Mouse (Mus musculus) stomach, embryonic 16.5 days (tissue): ENCODE measurements around the gene Akap17b. TPM values are rescaled to one million over a fixed set of nuclear protein-coding genes. Genes with fewer than 3 reads are reported as not detected.
"Not testable (repeated sequence)": the region's sequence is repeated elsewhere in the genome, so short reads cannot be mapped to it uniquely, and the experiment has no call there.

ENCODE experiments used
- ATAC-seq: fragments of 200-750 bp; cut with Nextera tagmentation; 2 replicates; pipeline ENCODE4 v1.8.0; 2017; ENCODE audit warnings: moderate number of reproducible peaks, moderate TSS enrichment; ENCODE audit not compliant: insufficient read depth, low FRiP score
- H3K27ac ChIP-seq: fragments of 300-500 bp; sonication (generic); 2 replicates; pipeline ENCODE4 v1.5.1; 2014; ENCODE audit warnings: low read length
- H3K27me3 ChIP-seq: fragments of 300-500 bp; sonication (generic); 2 replicates; pipeline ENCODE4 v1.6.1; 2014; ENCODE audit warnings: low read length, control low read depth, mixed read lengths; ENCODE audit not compliant: control insufficient read depth, insufficient read depth
- H3K36me3 ChIP-seq: fragments of 300-500 bp; sonication (generic); 2 replicates; pipeline ENCODE4 v1.6.1; 2014; ENCODE audit warnings: low read length; ENCODE audit not compliant: control insufficient read depth, insufficient read depth
- H3K4me1 ChIP-seq: fragments of 300-500 bp; sonication (generic); 2 replicates; pipeline ENCODE4 v1.6.1; 2014; ENCODE audit warnings: low read length, control low read depth, mixed read lengths; ENCODE audit not compliant: control insufficient read depth, insufficient read depth
- H3K4me2 ChIP-seq: fragments of 300-500 bp; sonication (generic); 2 replicates; pipeline ENCODE4 v1.6.1; 2014; ENCODE audit warnings: low read depth, low read length, mixed read lengths
- H3K4me3 ChIP-seq: fragments of 300-500 bp; sonication (generic); replicated peaks from 2 replicates; pipeline ENCODE4 v1.5.1; 2014; ENCODE audit warnings: mild to moderate bottlenecking, low read length
- H3K9ac ChIP-seq: fragments of 300-500 bp; sonication (generic); 2 replicates; pipeline ENCODE4 v1.6.1; 2014; ENCODE audit warnings: low read length
- H3K9me3 ChIP-seq: fragments of 300-500 bp; sonication (generic); replicated peaks from 2 replicates; pipeline ENCODE4 v1.6.1; 2016; ENCODE audit warnings: low read length, control low read depth; ENCODE audit not compliant: control insufficient read depth
- WGBS: fragments of 180-500 bp; shearing (Covaris S2); extraction: QIAGEN DNeasy Blood & Tissue Kit; methylation state at CpG from one replicate; pipeline ENCODE4 v1.1.7; 2014; 5-methylcytosine and 5-hydroxymethylcytosine counted together
- polyA plus RNA-seq: library from polyadenylated mRNA; unstranded; fragments of >200 nt; fragmentation: Nextera tagmentation; extraction: Ambion mirVana; gene quantifications from 2 replicates; pipeline ENCODE4 v1.2.1, GENCODE M21; 2015

Gene Akap17b
- polyA plus RNA-seq, 1 experiment from 2014 or later: 1.6 TPM

GRCm38 (mm10) chrX:36604040-36604439 lies 41.2 kb downstream of the Akap17b start:
- H3K9ac ChIP-seq: no peak overlapping the region
- no peaks in the 10 kb centered on the region for H3K27me3 ChIP-seq
- no peak overlapping the region for H3K4me3 ChIP-seq
- ATAC-seq: no peak
- H3K4me1 ChIP-seq: peaks cover 4% of the 10 kb centered on the region
- 71% methylated on average over 4 of the region's 4 CpGs for WGBS
- no peaks in the 10 kb centered on the region for H3K9me3 ChIP-seq
- H3K36me3 ChIP-seq: no peaks in the 10 kb centered on the region
- no peak overlapping the region for H3K27ac ChIP-seq
- no peak overlapping the region for H3K4me2 ChIP-seq

- Histone ChIP-seq H3K4me2 (no peak overlapping the region), H3K9ac (no peak overlapping the region), H3K4me1 (peaks cover 4% of the 10 kb centered on the region), H3K9me3 (no peaks in the 10 kb centered on the region), H3K27ac (no peak overlapping the region), H3K27me3 (no peaks in the 10 kb centered on the region), H3K4me3 (no peak overlapping the region), H3K36me3 (no peaks in the 10 kb centered on the region)
- 84% methylated on average over 2 of the region's 2 CpGs for WGBS
- no peak for ATAC-seq
Observed at GRCm38 (mm10) chrX:36602926-36603325, 42.3 kb downstream of the Akap17b start.

- 73% methylated on average over 8 of the region's 8 CpGs for WGBS
- Histone ChIP-seq H3K9ac (no peak overlapping the region), H3K4me3 (no peak overlapping the region), H3K9me3 (no peaks in the 10 kb centered on the region), H3K27me3 (no peaks in the 10 kb centered on the region), H3K4me2 (no peak overlapping the region), H3K27ac (no peak overlapping the region), H3K4me1 (peaks cover 4% of the 10 kb centered on the region), H3K36me3 (no peaks in the 10 kb centered on the region)
- no peak for ATAC-seq
Observed at GRCm38 (mm10) chrX:36600066-36600465, 45.1 kb downstream of the Akap17b start.

- no peak overlapping the region for H3K27ac ChIP-seq
- ATAC-seq: no peak
- no peaks in the 10 kb centered on the region for H3K27me3 ChIP-seq
- H3K36me3 ChIP-seq: no peaks in the 10 kb centered on the region
- peak overlapping the region; percentile 70 for H3K4me3 ChIP-seq
- peaks cover 4% of the 10 kb centered on the region for H3K4me1 ChIP-seq
- peak overlapping the region; percentile 63 for H3K4me2 ChIP-seq
- whole genome bisulfite sequencing: 33% methylated on average over 3 of the region's 3 CpGs
- H3K9me3 ChIP-seq: no peaks in the 10 kb centered on the region
- no peak overlapping the region for H3K9ac ChIP-seq
Observed at GRCm38 (mm10) chrX:36599656-36600055, 45.5 kb downstream of the Akap17b start.

- ATAC-seq: peak; percentile 18; the same call in 1 of the 2 replicates
- Histone ChIP-seq H3K9me3 (no peaks in the 10 kb centered on the region), H3K4me2 (peak overlapping the region; percentile 63), H3K9ac (peak overlapping the region; percentile 82), H3K4me3 (peak overlapping the region; percentile 70), H3K27ac (peak overlapping the region; percentile 82), H3K4me1 (peaks cover 4% of the 10 kb centered on the region), H3K36me3 (no peaks in the 10 kb centered on the region), H3K27me3 (no peaks in the 10 kb centered on the region)
- 28% methylated on average over 14 of the region's 14 CpGs for WGBS
Observed at GRCm38 (mm10) chrX:36598861-36599344, 46.3 kb downstream of the Akap17b start.

- 25% methylated on average over 38 of the region's 41 CpGs for WGBS
- no peaks in the 10 kb centered on the region for H3K27me3 ChIP-seq
- ATAC-seq: peak; percentile 51; the same call in 1 of the 2 replicates
- peak overlapping the region; percentile 70 for H3K4me3 ChIP-seq
- peak overlapping the region; percentile 82 for H3K9ac ChIP-seq
- no peaks in the 10 kb centered on the region for H3K9me3 ChIP-seq
- peak overlapping the region; percentile 63 for H3K4me2 ChIP-seq
- H3K4me1 ChIP-seq: peaks cover 4% of the 10 kb centered on the region
- H3K27ac ChIP-seq: peak overlapping the region; percentile 82
- H3K36me3 ChIP-seq: no peaks in the 10 kb centered on the region
Observed at GRCm38 (mm10) chrX:36598390-36598810, 46.8 kb downstream of the Akap17b start.

- H3K4me2 ChIP-seq: peak within 1 kb of the TSS; percentile 63
- H3K36me3 ChIP-seq: no peaks in the 10 kb centered on the region
- H3K9ac ChIP-seq: peak within 1 kb of the TSS; percentile 82
- H3K27ac ChIP-seq: peak within 1 kb of the TSS; percentile 82
- H3K9me3 ChIP-seq: no peaks in the 10 kb centered on the region
- no peaks in the 10 kb centered on the region for H3K27me3 ChIP-seq
- peak; percentile 94 for ATAC-seq
- H3K4me1 ChIP-seq: peaks cover 4% of the 10 kb centered on the region
- H3K4me3 ChIP-seq: peak within 1 kb of the TSS; percentile 70
- 23% methylated on average over 36 of the region's 45 CpGs for WGBS
Observed at GRCm38 (mm10) chrX:36597707-36598389, 47.3 kb downstream of the Akap17b start, which contains the start of gene Pgrmc1. Gene Pgrmc1 (plus strand): TSS chrX:36598206.

GRCm38 (mm10) chrX:36596483-36597120 lies 48.6 kb downstream of the Akap17b start:
- H3K9ac ChIP-seq, ATAC-seq, H3K4me1 ChIP-seq, H3K9me3 ChIP-seq, H3K27me3 ChIP-seq, H3K4me3 ChIP-seq, H3K27ac ChIP-seq, H3K4me2 ChIP-seq, H3K36me3 ChIP-seq: not testable (repeated sequence)
- WGBS: 50% methylated on average over 3 of the region's 5 CpGs

GRCm38 (mm10) chrX:36595247-36595646 lies 49.9 kb downstream of the Akap17b start:
- peaks cover 4% of the 10 kb centered on the region for H3K4me1 ChIP-seq
- no peaks in the 10 kb centered on the region for H3K9me3 ChIP-seq
- no peak overlapping the region for H3K4me2 ChIP-seq
- no peak overlapping the region for H3K9ac ChIP-seq
- H3K4me3 ChIP-seq: no peak overlapping the region
- H3K36me3 ChIP-seq: no peaks in the 10 kb centered on the region
- no peaks in the 10 kb centered on the region for H3K27me3 ChIP-seq
- 77% methylated on average over 3 of the region's 3 CpGs for WGBS
- H3K27ac ChIP-seq: no peak overlapping the region
- ATAC-seq: no peak
